Mouse (Mus musculus): ENCODE results near the gene Foxn2. TPM values are rescaled to one million over a fixed set of nuclear protein-coding genes. Genes with fewer than 3 reads are reported as not detected.

The Foxn2 gene
- 14.6 and 15.8 TPM in 2 replicates for polyA plus RNA-seq (2015; fragmentation: Nextera tagmentation; extraction: Ambion mirVana)

- peak within 1 kb of the TSS; percentile 95 for H3K9ac ChIP-seq
- no peaks in the 10 kb centered on the region; the same call in 1 of the 2 replicates for H3K9me3 ChIP-seq (replicated peaks)
- H3K4me1 ChIP-seq: peaks cover 9% of the 10 kb centered on the region
- peak within 1 kb of the TSS; percentile 91 for H3K27ac ChIP-seq
- peak within 1 kb of the TSS; percentile 97 for H3K4me3 ChIP-seq (replicated peaks)
- under 1% methylated on average over 75 of the region's 93 CpGs for WGBS
- ATAC-seq (replicated peaks; ENCODE audit: low FRiP score): peak; percentile 93
- peak within 1 kb of the TSS; percentile 75 for H3K4me2 ChIP-seq
- H3K36me3 ChIP-seq: no peaks in the 10 kb centered on the region
- no peaks in the 10 kb centered on the region for H3K27me3 ChIP-seq
Measured at GRCm38 (mm10) chr17:88440285-88441000, at the start of gene Foxn2. Gene Foxn2, plus strand, starts transcription at chr17:88440711.

GRCm38 (mm10) chr17:88397501-88397900 lies 43.0 kb upstream of the Foxn2 start:
- ATAC-seq (replicated peaks; ENCODE audit: low FRiP score): no peak
- H3K4me2 ChIP-seq: no peak overlapping the region
- H3K27ac ChIP-seq: no peak overlapping the region
- H3K4me1 ChIP-seq: no peaks in the 10 kb centered on the region
- H3K27me3 ChIP-seq: no peaks in the 10 kb centered on the region
- H3K9ac ChIP-seq: no peak overlapping the region
- no peaks in the 10 kb centered on the region for H3K36me3 ChIP-seq
- no peak overlapping the region for H3K4me3 ChIP-seq (replicated peaks)
- WGBS: 81% methylated on average over 6 of the region's 6 CpGs
- H3K9me3 ChIP-seq (replicated peaks): no peaks in the 10 kb centered on the region

GRCm38 (mm10) chr17:88398090-88398489 lies 42.4 kb upstream of the Foxn2 start:
- no peaks in the 10 kb centered on the region for H3K9me3 ChIP-seq (replicated peaks)
- no peak overlapping the region for H3K9ac ChIP-seq
- H3K4me1 ChIP-seq: no peaks in the 10 kb centered on the region
- no peaks in the 10 kb centered on the region for H3K36me3 ChIP-seq
- H3K4me2 ChIP-seq: no peak overlapping the region
- whole genome bisulfite sequencing: 87% methylated on average over 6 of the region's 6 CpGs
- no peaks in the 10 kb centered on the region for H3K27me3 ChIP-seq
- H3K27ac ChIP-seq: no peak overlapping the region
- H3K4me3 ChIP-seq (replicated peaks): no peak overlapping the region
- ATAC-seq (replicated peaks; ENCODE audit: low FRiP score): no peak

- Histone ChIP-seq H3K36me3 (no peaks in the 10 kb centered on the region), H3K4me3 (replicated peaks) (no peak overlapping the region), H3K27me3 (no peaks in the 10 kb centered on the region), H3K4me2 (no peak overlapping the region), H3K9me3 (replicated peaks) (no peaks in the 10 kb centered on the region), H3K27ac (no peak overlapping the region), H3K9ac (no peak overlapping the region), H3K4me1 (no peaks in the 10 kb centered on the region)
- WGBS: 78% methylated on average over 4 of the region's 4 CpGs
- no peak for ATAC-seq (replicated peaks; ENCODE audit: low FRiP score)
Measured at GRCm38 (mm10) chr17:88398854-88399253, 41.7 kb upstream of the Foxn2 start.

- H3K4me2 ChIP-seq: no peak overlapping the region
- no peaks in the 10 kb centered on the region; the same call in 1 of the 2 replicates for H3K27me3 ChIP-seq
- H3K9me3 ChIP-seq (replicated peaks): no peaks in the 10 kb centered on the region
- H3K27ac ChIP-seq: no peak overlapping the region
- WGBS: 64% methylated on average over 6 of the region's 6 CpGs
- no peaks in the 10 kb centered on the region for H3K36me3 ChIP-seq
- H3K4me1 ChIP-seq: 0 out of 2 replicates have a peak, but pooled peaks cover 3% of the 10 kb centered on the region
- H3K9ac ChIP-seq: no peak overlapping the region
- no peak for ATAC-seq (replicated peaks; ENCODE audit: low FRiP score)
- H3K4me3 ChIP-seq (replicated peaks): no peak overlapping the region
Measured at GRCm38 (mm10) chr17:88400122-88400521, 40.4 kb upstream of the Foxn2 start.

- 79% methylated on average over 15 of the region's 15 CpGs for WGBS
- Histone ChIP-seq H3K4me2 (no peak overlapping the region), H3K4me3 (replicated peaks) (no peak overlapping the region), H3K27me3 (no peaks in the 10 kb centered on the region; the same call in 1 of the 2 replicates), H3K36me3 (no peaks in the 10 kb centered on the region), H3K27ac (no peak overlapping the region), H3K9ac (no peak overlapping the region), H3K9me3 (replicated peaks) (no peaks in the 10 kb centered on the region), H3K4me1 (0 out of 2 replicates have a peak, but pooled peaks cover 4% of the 10 kb centered on the region)
- no peak for ATAC-seq (replicated peaks; ENCODE audit: low FRiP score)
Measured at GRCm38 (mm10) chr17:88400702-88401475, 39.6 kb upstream of the Foxn2 start.

- 83% methylated on average over 6 of the region's 6 CpGs for WGBS
- no peaks in the 10 kb centered on the region for H3K36me3 ChIP-seq
Measured at GRCm38 (mm10) chr17:88403269-88403668, 37.2 kb upstream of the Foxn2 start.

GRCm38 (mm10) chr17:88404471-88404870 lies 36.0 kb upstream of the Foxn2 start:
- H3K9ac ChIP-seq: no peak overlapping the region
- no peaks in the 10 kb centered on the region for H3K9me3 ChIP-seq (replicated peaks)
- H3K27ac ChIP-seq: no peak overlapping the region
- WGBS: 16% methylated on average over 6 of the region's 6 CpGs
- no peaks in the 10 kb centered on the region; the same call in 1 of the 2 replicates for H3K27me3 ChIP-seq
- ATAC-seq (replicated peaks; ENCODE audit: low FRiP score): no peak
- peak overlapping the region; percentile 40; the same call in 1 of the 2 replicates for H3K4me2 ChIP-seq
- H3K4me1 ChIP-seq: 0 out of 2 replicates have a peak, but pooled peaks cover 4% of the 10 kb centered on the region
- no peaks in the 10 kb centered on the region for H3K36me3 ChIP-seq
- H3K4me3 ChIP-seq (replicated peaks): 0 out of 2 replicates have a peak overlapping the region, but pooled peaks have one; percentile 3

More at GRCm38 (mm10) chr17:88403269-88403668, 37.2 kb upstream of the Foxn2 start:
- H3K27me3 ChIP-seq: no peaks in the 10 kb centered on the region; the same call in 1 of the 2 replicates
- no peak overlapping the region for H3K4me3 ChIP-seq (replicated peaks)
- H3K9ac ChIP-seq: no peak overlapping the region
- no peak for ATAC-seq (replicated peaks; ENCODE audit: low FRiP score)
- H3K27ac ChIP-seq: no peak overlapping the region
- no peak overlapping the region for H3K4me2 ChIP-seq
- H3K9me3 ChIP-seq (replicated peaks): no peaks in the 10 kb centered on the region
- 0 out of 2 replicates have a peak, but pooled peaks cover 4% of the 10 kb centered on the region for H3K4me1 ChIP-seq

GRCm38 (mm10) chr17:88405076-88405475 lies 35.4 kb upstream of the Foxn2 start:
- Histone ChIP-seq H3K4me2 (peak overlapping the region; percentile 40), H3K9ac (no peak overlapping the region), H3K9me3 (replicated peaks) (no peaks in the 10 kb centered on the region), H3K27ac (no peak overlapping the region), H3K27me3 (no peaks in the 10 kb centered on the region; the same call in 1 of the 2 replicates), H3K4me1 (0 out of 2 replicates have a peak, but pooled peaks cover 4% of the 10 kb centered on the region), H3K4me3 (replicated peaks) (0 out of 2 replicates have a peak overlapping the region, but pooled peaks have one; percentile 3), H3K36me3 (no peaks in the 10 kb centered on the region)
- ATAC-seq (replicated peaks; ENCODE audit: low FRiP score): no peak
- 37% methylated on average over 19 of the region's 19 CpGs for WGBS

- no peak overlapping the region for H3K4me2 ChIP-seq
- no peak overlapping the region for H3K4me3 ChIP-seq (replicated peaks)
- H3K36me3 ChIP-seq: no peaks in the 10 kb centered on the region
- ATAC-seq (replicated peaks; ENCODE audit: low FRiP score): no peak
- 0 out of 2 replicates have a peak, but pooled peaks cover 4% of the 10 kb centered on the region for H3K4me1 ChIP-seq
- 82% methylated on average over 3 of the region's 3 CpGs for WGBS
- no peaks in the 10 kb centered on the region for H3K9me3 ChIP-seq (replicated peaks)
- H3K27ac ChIP-seq: no peak overlapping the region
- no peak overlapping the region for H3K9ac ChIP-seq
- no peaks in the 10 kb centered on the region for H3K27me3 ChIP-seq
Measured at GRCm38 (mm10) chr17:88409706-88410105, 30.8 kb upstream of the Foxn2 start.

GRCm38 (mm10) chr17:88413155-88413836 lies 27.2 kb upstream of the Foxn2 start:
- Histone ChIP-seq H3K27ac (no peak overlapping the region), H3K4me3 (replicated peaks) (no peak overlapping the region), H3K9ac (no peak overlapping the region), H3K4me2 (no peak overlapping the region), H3K27me3 (no peaks in the 10 kb centered on the region), H3K36me3 (no peaks in the 10 kb centered on the region), H3K9me3 (replicated peaks) (no peaks in the 10 kb centered on the region), H3K4me1 (no peaks in the 10 kb centered on the region)
- no peak for ATAC-seq (replicated peaks; ENCODE audit: low FRiP score)
- 91% methylated on average over 1 of the region's 1 CpGs for WGBS
